Mouse (Mus musculus) kidney, adult 2 months (tissue): ENCODE results near the gene Cggbp1.

Source experiments
- CTCF ChIP-seq: fragments of 200-500 bp; conservative IDR thresholded peaks from 2 replicates; pipeline ENCODE4 v1.5.1; 2011; ENCODE audit warnings: low read depth, mild to moderate bottlenecking, control low read depth, low read length, moderate library complexity, mixed read lengths; ENCODE audit not compliant: insufficient read depth, insufficient read length
- POLR2A ChIP-seq: fragments of 200-500 bp; IDR thresholded peaks from one replicate; pipeline ENCODE4 v1.6.1; 2011; ENCODE audit warnings: low read depth, low read length, control low read depth

DNA sequence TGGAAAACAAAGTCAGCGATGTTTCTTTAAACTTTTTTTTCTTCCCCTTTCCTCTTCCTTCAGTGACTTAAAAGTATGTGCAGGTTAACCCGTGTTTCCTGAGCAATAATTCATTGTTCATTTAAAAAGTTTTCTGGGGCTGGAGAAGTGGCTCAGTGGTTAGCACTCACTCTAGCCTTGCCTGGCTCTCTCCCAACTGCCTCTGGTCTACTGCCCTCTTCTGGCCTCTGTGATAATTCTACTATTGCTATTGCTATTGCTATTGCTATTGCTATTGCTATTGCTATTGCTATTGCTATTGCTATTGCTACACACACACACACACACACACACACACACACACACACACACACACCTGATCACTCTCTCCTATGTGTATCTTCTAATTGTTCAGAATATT, 47.3 kb downstream of the Cggbp1 start:
- TF ChIP-seq CTCF (peak; percentile 40), POLR2A (no peak)
